Mouse (Mus musculus) liver, postnatal 0 days (tissue): ENCODE measurements at regions not wholly inside any gene's neighbourhood (a gene's known extent, or its start where the extent isn't known, plus 50 kb on each side); places are given as distances from the start of the nearest gene placed in this dataset.
A peak's percentile ranks its signal among the peaks of the same experiment; 100 is the strongest.

Experiments
- ATAC-seq: fragments of 200-750 bp; cut with Nextera tagmentation; 2 replicates; pipeline ENCODE4 v1.8.0; 2017; ENCODE audit warnings: mild to moderate bottlenecking, moderate library complexity
- DNase-seq: peaks from one replicate; pipeline ENCODE4 v3.0.0-alpha.2; 2016
- H3K27ac ChIP-seq: fragments of 300-500 bp; sonication (generic); 2 replicates; pipeline ENCODE4 v1.5.1; 2014; ENCODE audit warnings: antibody characterized with exemption, moderate library complexity, mild to moderate bottlenecking, low read depth
- H3K27me3 ChIP-seq: fragments of 300-500 bp; sonication (generic); 2 replicates; pipeline ENCODE4 v1.6.1; 2014; ENCODE audit warnings: low read length, control low read depth, mixed read lengths; ENCODE audit not compliant: insufficient read depth
- H3K36me3 ChIP-seq: fragments of 300-500 bp; sonication (generic); replicated peaks from 2 replicates; pipeline ENCODE4 v1.6.1; 2014; ENCODE audit warnings: mild to moderate bottlenecking, control low read depth, low read length, moderate library complexity, mixed read lengths; ENCODE audit not compliant: insufficient read depth
- H3K4me1 ChIP-seq: fragments of 300-500 bp; sonication (generic); 2 replicates; pipeline ENCODE4 v1.6.1; 2014; ENCODE audit warnings: antibody characterized with exemption, mild to moderate bottlenecking, control low read depth; ENCODE audit not compliant: insufficient read depth
- H3K4me2 ChIP-seq: fragments of 300-500 bp; sonication (generic); 2 replicates; pipeline ENCODE4 v1.6.1; 2014; ENCODE audit warnings: low read depth, mild to moderate bottlenecking, low read length, moderate library complexity, mixed read lengths
- H3K4me3 ChIP-seq: fragments of 300-500 bp; sonication (generic); 2 replicates; pipeline ENCODE4 v1.5.1; 2014; ENCODE audit warnings: low read depth, low read length
- H3K9ac ChIP-seq: fragments of 300-500 bp; sonication (generic); replicated peaks from 2 replicates; pipeline ENCODE4 v1.6.1; 2014; ENCODE audit warnings: mild to moderate bottlenecking, moderate library complexity
- H3K9me3 ChIP-seq: fragments of 300-500 bp; sonication (generic); 2 replicates; pipeline ENCODE4 v1.6.1; 2016; ENCODE audit warnings: mild to moderate bottlenecking, control low read depth, low read length, mixed read lengths
- CTCF ChIP-seq: sonication (generic); IDR thresholded peaks from 2 replicates; pipeline ENCODE4 v1.5.1; 2016; ENCODE audit warnings: antibody characterized with exemption, low read depth
- EP300 ChIP-seq: IDR thresholded peaks from 2 replicates; pipeline ENCODE4 v1.6.1; 2016; ENCODE audit warnings: antibody characterized with exemption, low read depth, mild to moderate bottlenecking
- WGBS: fragments of 180-500 bp; shearing (Covaris S2); extraction: QIAGEN DNeasy Blood & Tissue Kit; methylation state at CpG from one replicate; pipeline ENCODE4 v1.1.7; 2014; ENCODE audit not compliant: insufficient replicate concordance; 5-methylcytosine and 5-hydroxymethylcytosine counted together

DNA sequence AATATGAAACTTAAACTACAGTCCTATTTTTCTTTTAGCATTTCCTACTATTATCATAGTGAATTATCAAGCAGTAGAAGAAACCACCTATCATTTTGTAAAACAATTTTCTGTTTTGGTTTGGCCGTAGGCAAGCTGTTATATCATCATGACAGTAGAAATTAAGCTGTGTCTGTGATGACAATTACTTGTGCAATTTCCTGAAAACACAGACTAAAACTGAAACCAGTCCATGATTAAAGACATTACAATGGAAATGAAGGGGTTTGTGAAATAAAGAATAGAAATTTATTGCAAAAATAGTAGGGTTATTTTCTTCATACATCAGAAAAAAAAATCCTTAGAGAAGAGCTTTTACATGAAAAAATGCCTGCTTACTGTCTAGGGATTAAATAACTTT lies 210.8 kb upstream of the Sema3a start:
- Histone ChIP-seq H3K9ac (no peak overlapping the region), H3K36me3 (no peaks in the 10 kb centered on the region), H3K4me3 (no peak overlapping the region), H3K4me1 (no peaks in the 10 kb centered on the region), H3K4me2 (no peak overlapping the region), H3K27me3 (no peaks in the 10 kb centered on the region), H3K9me3 (no peaks in the 10 kb centered on the region), H3K27ac (no peak overlapping the region)
- ATAC-seq (no peak), DNase-seq (no peak)
- no peak for TF ChIP-seq EP300
- no peak for TF ChIP-seq CTCF
- 54% methylated on average over 1 of the region's 1 CpGs for WGBS

DNA sequence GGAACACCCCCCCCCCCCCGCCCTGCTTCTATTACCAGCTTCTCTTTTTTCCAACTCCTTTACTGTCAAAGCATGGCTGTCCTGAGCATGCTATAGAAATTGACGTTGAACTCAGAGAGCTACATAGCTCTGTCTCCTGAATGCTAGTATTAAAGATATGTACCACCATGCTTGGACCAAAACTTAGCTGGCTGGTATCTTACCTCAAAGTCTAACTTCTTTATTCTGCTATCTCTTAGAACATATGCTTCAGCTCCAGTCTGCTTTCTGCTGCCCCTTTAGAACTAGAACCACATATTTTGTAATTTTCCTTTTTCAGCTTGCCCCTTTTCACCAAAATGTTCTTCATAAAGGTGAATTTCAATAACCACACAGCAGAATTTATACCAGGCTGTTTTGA lies 205.9 kb upstream of the Sema3a start:
- H3K4me1 ChIP-seq = no peaks in the 10 kb centered on the region
- TF ChIP-seq EP300 = no peak
- TF ChIP-seq CTCF = no peak
- no peak for ATAC-seq
- no peaks in the 10 kb centered on the region for H3K9me3 ChIP-seq
- no peak overlapping the region for H3K4me2 ChIP-seq
- no peak overlapping the region for H3K9ac ChIP-seq
- WGBS = 67% methylated on average over 2 of the region's 2 CpGs
- H3K36me3 ChIP-seq = no peaks in the 10 kb centered on the region
- H3K27ac ChIP-seq = no peak overlapping the region
- DNase-seq = no peak
- H3K4me3 ChIP-seq = no peak overlapping the region
- no peaks in the 10 kb centered on the region for H3K27me3 ChIP-seq

DNA sequence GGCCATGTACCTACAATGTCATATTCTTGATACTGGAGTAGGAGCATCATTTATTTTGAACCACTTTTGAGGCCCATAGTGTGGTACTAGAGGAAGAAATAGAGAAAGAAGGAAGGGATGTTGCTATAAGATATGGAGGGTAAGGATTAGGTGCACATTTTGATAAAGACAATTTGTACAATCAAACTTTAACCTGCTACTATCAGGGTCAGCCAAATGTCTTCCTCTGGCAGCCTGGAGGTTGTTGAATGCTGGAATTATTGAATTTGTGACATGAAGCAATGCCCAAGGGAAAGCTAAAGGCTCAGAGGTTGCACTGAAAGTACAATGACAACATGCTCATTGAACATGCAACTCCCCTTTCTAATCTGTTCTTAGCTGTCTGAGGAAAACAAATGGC lies 202.3 kb upstream of the Sema3a start:
- peak; percentile 83 for TF ChIP-seq EP300
- TF ChIP-seq CTCF = no peak
- DNase-seq = no peak

DNA sequence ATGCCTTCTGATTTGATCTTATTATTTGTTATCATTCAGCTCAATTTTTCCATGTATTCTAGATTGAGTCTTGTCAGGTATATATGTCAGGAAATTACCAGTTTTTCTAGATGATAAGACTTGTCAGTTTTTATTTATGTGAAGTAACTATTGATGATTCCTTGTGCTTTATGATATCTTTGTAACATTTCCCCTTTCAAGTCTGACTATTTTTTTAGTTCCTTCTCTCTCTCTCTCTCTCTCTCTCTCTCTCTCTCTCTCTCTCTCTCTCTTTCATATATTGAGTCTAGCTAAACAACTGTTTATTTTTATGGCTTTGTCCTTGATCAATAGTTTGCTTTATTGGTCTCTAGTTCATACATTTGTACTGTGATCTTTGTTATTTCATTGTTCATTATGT lies 199.7 kb upstream of the Sema3a start:
- H3K36me3 ChIP-seq = no peaks in the 10 kb centered on the region
- no peak overlapping the region for H3K9ac ChIP-seq
- H3K27me3 ChIP-seq = no peaks in the 10 kb centered on the region
- no peak overlapping the region for H3K4me3 ChIP-seq
- H3K9me3 ChIP-seq = no peaks in the 10 kb centered on the region
- H3K4me2 ChIP-seq = no peak overlapping the region
- no peaks in the 10 kb centered on the region for H3K4me1 ChIP-seq
- no peak for TF ChIP-seq CTCF
- no peak for TF ChIP-seq EP300
- H3K27ac ChIP-seq = no peak overlapping the region
- DNase-seq (no peak), ATAC-seq (no peak)

More for the DNA sequence above, 202.3 kb upstream of the Sema3a start:
- Histone ChIP-seq H3K27me3 (no peaks in the 10 kb centered on the region), H3K36me3 (no peaks in the 10 kb centered on the region), H3K4me1 (no peaks in the 10 kb centered on the region), H3K4me3 (no peak overlapping the region), H3K27ac (no peak overlapping the region), H3K9ac (no peak overlapping the region), H3K9me3 (no peaks in the 10 kb centered on the region), H3K4me2 (no peak overlapping the region)
- peak; percentile 57 for ATAC-seq

DNA sequence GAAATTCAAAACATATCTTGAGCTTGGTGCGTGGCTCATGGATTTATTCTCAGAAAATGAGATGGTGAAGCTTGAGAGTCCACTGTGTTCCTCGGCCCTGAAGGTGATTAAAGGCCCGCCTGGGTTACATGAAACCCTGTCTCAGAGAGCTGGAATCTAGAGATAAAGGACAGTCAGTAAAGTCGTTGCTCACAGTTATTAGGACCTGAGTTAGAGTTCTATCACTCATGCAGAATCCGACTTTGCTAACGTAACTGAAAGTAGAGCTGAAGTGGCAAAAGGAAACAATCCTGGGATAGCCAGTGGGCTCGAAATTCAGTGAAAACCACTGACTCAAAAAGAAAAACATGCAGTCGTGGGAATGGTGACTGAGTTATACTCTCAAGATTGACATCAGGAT lies 198.9 kb upstream of the Sema3a start:
- H3K9me3 ChIP-seq = no peaks in the 10 kb centered on the region
- TF ChIP-seq CTCF (no peak), EP300 (no peak)
- H3K36me3 ChIP-seq = no peaks in the 10 kb centered on the region
- no peak overlapping the region for H3K4me3 ChIP-seq
- DNase-seq (no peak), ATAC-seq (no peak)
- H3K9ac ChIP-seq = no peak overlapping the region
- no peak overlapping the region for H3K4me2 ChIP-seq
- H3K27ac ChIP-seq = no peak overlapping the region
- no peaks in the 10 kb centered on the region for H3K27me3 ChIP-seq
- no peaks in the 10 kb centered on the region for H3K4me1 ChIP-seq
- 66% methylated on average over 8 of the region's 8 CpGs for WGBS

DNA sequence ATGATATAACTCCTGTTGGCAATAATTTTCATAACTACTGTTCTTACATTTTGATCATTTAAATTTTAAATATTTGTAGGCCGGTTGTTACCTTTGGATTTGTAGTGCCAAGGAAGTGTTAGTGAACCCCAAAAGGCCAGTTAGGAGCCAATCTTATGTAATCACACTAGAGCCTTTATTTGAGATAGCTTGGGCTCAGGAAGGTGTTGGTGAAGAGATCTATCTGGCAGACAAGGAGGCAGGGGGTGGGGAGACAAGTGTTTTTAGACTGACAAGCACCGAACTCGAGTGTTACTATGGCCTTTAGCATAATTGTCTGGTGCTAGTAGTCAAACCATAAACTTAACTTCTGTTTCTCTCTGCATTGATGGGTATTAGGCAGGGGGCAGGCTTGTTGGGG lies 198.0 kb upstream of the Sema3a start:
- H3K27me3 ChIP-seq = no peaks in the 10 kb centered on the region
- 80% methylated on average over 3 of the region's 3 CpGs for WGBS
- no peak overlapping the region for H3K9ac ChIP-seq
- H3K36me3 ChIP-seq = no peaks in the 10 kb centered on the region
- no peaks in the 10 kb centered on the region for H3K9me3 ChIP-seq
- DNase-seq (no peak), ATAC-seq (no peak)
- H3K4me3 ChIP-seq = no peak overlapping the region
- H3K4me1 ChIP-seq = no peaks in the 10 kb centered on the region
- H3K4me2 ChIP-seq = no peak overlapping the region
- TF ChIP-seq CTCF (no peak), EP300 (no peak)
- no peak overlapping the region for H3K27ac ChIP-seq

DNA sequence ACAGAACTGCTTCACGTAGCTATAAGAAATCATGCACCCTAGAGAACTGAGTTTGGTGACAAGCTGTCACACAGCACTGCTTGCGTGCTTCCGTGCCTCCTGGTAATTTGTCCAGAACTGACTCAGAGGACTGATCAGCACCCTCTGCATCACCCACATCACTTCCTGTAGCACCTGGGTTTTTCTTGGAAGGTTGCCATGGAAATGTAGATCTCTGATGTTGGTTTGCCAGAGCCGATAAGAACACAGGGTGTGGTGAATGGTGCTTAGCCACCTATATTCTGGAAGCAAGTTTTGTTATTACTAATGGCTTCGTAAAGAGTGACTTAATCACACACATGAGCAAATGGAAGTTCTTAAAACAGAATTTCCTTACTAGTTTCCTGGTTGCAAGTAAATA lies 188.2 kb upstream of the Sema3a start:
- TF ChIP-seq EP300 (no peak), CTCF (no peak)
- no peak overlapping the region for H3K4me3 ChIP-seq
- no peaks in the 10 kb centered on the region for H3K27me3 ChIP-seq
- H3K9me3 ChIP-seq = no peaks in the 10 kb centered on the region
- no peak overlapping the region for H3K9ac ChIP-seq
- no peak overlapping the region for H3K27ac ChIP-seq
- no peaks in the 10 kb centered on the region for H3K36me3 ChIP-seq
- H3K4me2 ChIP-seq = no peak overlapping the region
- 80% methylated on average over 5 of the region's 5 CpGs for WGBS
- ATAC-seq (no peak), DNase-seq (no peak)
- H3K4me1 ChIP-seq = no peaks in the 10 kb centered on the region
